Mouse (Mus musculus) lung, embryonic 14.5 days (tissue): ENCODE results near the gene Tas2r138. TPM values are rescaled to one million over a fixed set of nuclear protein-coding genes. Genes with fewer than 3 reads are reported as not detected.

Experiments used
- ATAC-seq: fragments of 200-750 bp; cut with Nextera tagmentation; 2 replicates; pipeline ENCODE4 v1.8.0; 2017; ENCODE audit warnings: mild to moderate bottlenecking, moderate TSS enrichment, moderate library complexity; ENCODE audit not compliant: insufficient read depth
- DNase-seq: peaks from one replicate; pipeline ENCODE4 v3.0.0-alpha.2; 2015
- H3K27ac ChIP-seq: fragments of 300-500 bp; sonication (generic); 2 replicates; pipeline ENCODE4 v1.5.1; 2014; ENCODE audit warnings: low read depth, mild to moderate bottlenecking, moderate library complexity
- H3K27me3 ChIP-seq: fragments of 300-500 bp; sonication (generic); 2 replicates; pipeline ENCODE4 v1.6.1; 2014; ENCODE audit warnings: low read length, control low read depth; ENCODE audit not compliant: insufficient read depth
- H3K36me3 ChIP-seq: fragments of 300-500 bp; sonication (generic); 2 replicates; pipeline ENCODE4 v1.6.1; 2014; ENCODE audit warnings: control low read depth; ENCODE audit not compliant: insufficient read depth
- H3K4me1 ChIP-seq: fragments of 300-500 bp; sonication (generic); 2 replicates; pipeline ENCODE4 v1.6.1; 2014; ENCODE audit warnings: antibody characterized with exemption, control low read depth; ENCODE audit not compliant: insufficient read depth
- H3K4me2 ChIP-seq: fragments of 300-500 bp; sonication (generic); 2 replicates; pipeline ENCODE4 v1.6.1; 2014; ENCODE audit warnings: mild to moderate bottlenecking
- H3K4me3 ChIP-seq: fragments of 300-500 bp; sonication (generic); 2 replicates; pipeline ENCODE4 v1.5.1; 2014; ENCODE audit warnings: low read depth, low read length
- H3K9ac ChIP-seq: fragments of 300-500 bp; sonication (generic); 2 replicates; pipeline ENCODE4 v1.6.1; 2014
- H3K9me3 ChIP-seq: fragments of 300-500 bp; sonication (generic); 2 replicates; pipeline ENCODE4 v1.6.1; 2016; ENCODE audit warnings: low read depth, low read length, control low read depth
- CTCF ChIP-seq: IDR thresholded peaks from 2 replicates; pipeline ENCODE4 v1.5.1; 2016; ENCODE audit warnings: antibody characterized with exemption, low read depth
- WGBS: fragments of 180-500 bp; shearing (Covaris S2); extraction: QIAGEN DNeasy Blood & Tissue Kit; methylation state at CpG from one replicate; pipeline ENCODE4 v1.1.7; 2014; 5-methylcytosine and 5-hydroxymethylcytosine counted together
- polyA plus RNA-seq: library from polyadenylated mRNA; unstranded; fragments of >200 nt; fragmentation: Nextera tagmentation; extraction: Ambion mirVana; gene quantifications from 2 replicates; pipeline ENCODE4 v1.2.1, GENCODE M21; 2014

Gene Tas2r138
- polyA plus RNA-seq: not detected in 2 replicates

DNA sequence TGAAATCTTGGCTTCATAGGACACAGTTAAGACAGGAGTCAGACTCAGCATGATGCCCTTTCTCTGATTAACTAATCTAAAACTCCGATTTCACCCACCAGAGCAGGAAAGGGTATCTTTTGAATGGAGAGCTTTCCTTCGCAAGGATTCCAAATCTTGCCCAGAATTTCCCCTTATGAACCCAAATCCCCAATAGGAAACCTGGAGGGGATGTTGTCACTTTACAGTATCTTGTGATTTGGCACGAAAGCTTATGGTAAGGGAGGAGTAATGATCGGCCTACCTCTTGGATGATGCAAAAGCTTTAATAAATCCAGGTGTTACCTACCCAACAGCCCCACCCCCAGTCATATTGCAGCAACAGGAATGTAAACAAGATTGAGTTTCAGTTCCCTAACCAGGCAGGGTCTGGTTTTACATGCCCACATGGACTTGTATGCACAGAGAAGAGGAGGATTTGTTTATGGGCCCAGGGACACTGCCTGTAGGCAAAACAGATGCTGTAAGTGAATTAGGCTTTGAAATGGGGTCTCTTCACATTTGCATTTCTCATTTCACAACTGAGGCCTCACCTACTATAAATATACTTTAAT, at the start of gene Tas2r138:
TSS of gene Tas2r138 (minus strand) at position 51 of the 593 bp plus-strand sequence.
- no peak within 1 kb of the TSS for H3K9ac ChIP-seq
- TF ChIP-seq CTCF: no peak
- H3K4me2 ChIP-seq: no peak within 1 kb of the TSS
- no peak within 1 kb of the TSS for H3K27ac ChIP-seq
- H3K27me3 ChIP-seq: no peaks in the 10 kb centered on the region
- H3K4me3 ChIP-seq: no peak within 1 kb of the TSS
- ATAC-seq: no peak
- no peaks in the 10 kb centered on the region for H3K9me3 ChIP-seq
- no peaks in the 10 kb centered on the region for H3K36me3 ChIP-seq
- WGBS: 84% methylated on average over 4 of the region's 4 CpGs
- H3K4me1 ChIP-seq: no peaks in the 10 kb centered on the region
- no peak for DNase-seq

DNA sequence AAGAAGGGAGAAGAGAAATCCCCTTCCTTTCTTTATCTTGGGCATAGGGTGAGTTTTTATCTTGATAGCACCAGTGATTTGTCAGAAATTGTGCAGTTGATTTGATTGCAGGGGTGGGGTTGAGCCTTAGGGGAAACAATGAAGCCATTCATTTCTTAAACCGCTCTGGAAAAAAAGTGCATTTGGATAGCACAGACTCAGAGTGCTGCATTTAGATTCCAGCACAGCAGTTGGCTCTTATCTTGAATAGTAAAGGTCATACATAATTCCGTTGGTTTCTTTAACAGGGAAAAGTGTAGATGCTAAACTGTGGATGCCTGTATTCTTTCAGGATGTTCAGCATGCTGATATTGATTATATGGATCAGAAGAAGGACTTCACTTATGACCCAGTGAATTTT, 47.8 kb upstream of the Tas2r138 start:
- 34% methylated on average over 2 of the region's 2 CpGs for WGBS
- H3K27ac ChIP-seq: no peak overlapping the region
- ATAC-seq: no peak
- TF ChIP-seq CTCF: no peak
- H3K4me3 ChIP-seq: no peak overlapping the region
- no peaks in the 10 kb centered on the region for H3K4me1 ChIP-seq
- H3K9me3 ChIP-seq: no peaks in the 10 kb centered on the region
- no peak overlapping the region for H3K4me2 ChIP-seq
- H3K9ac ChIP-seq: no peak overlapping the region
- H3K36me3 ChIP-seq: no peaks in the 10 kb centered on the region
- DNase-seq: no peak
- H3K27me3 ChIP-seq: no peaks in the 10 kb centered on the region

DNA sequence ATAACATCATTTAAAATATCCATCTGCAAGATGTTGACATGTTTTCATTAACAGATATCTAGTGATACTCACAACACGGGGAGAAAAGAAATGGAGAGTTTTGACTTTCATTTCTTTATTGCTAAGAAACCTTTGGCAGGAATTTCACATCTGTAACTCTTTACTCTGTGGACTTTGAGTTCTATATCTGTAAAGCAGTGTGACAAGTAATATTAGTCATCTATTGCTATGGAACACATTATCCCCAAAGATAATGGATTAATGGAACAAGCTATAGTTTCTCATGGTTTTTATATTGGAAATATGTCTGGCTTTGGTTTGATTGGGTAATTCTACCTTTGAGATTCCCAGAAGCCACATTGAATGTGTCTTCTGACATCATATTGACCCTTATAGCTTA, 37.8 kb upstream of the Tas2r138 start:
- Histone ChIP-seq H3K4me1 (no peaks in the 10 kb centered on the region), H3K9ac (no peak overlapping the region), H3K27me3 (no peaks in the 10 kb centered on the region), H3K36me3 (no peaks in the 10 kb centered on the region), H3K4me2 (no peak overlapping the region), H3K9me3 (no peaks in the 10 kb centered on the region), H3K27ac (no peak overlapping the region), H3K4me3 (no peak overlapping the region)
- WGBS: 84% methylated on average over 1 of the region's 1 CpGs
- DNase-seq (no peak), ATAC-seq (no peak)
- no peak for TF ChIP-seq CTCF

DNA sequence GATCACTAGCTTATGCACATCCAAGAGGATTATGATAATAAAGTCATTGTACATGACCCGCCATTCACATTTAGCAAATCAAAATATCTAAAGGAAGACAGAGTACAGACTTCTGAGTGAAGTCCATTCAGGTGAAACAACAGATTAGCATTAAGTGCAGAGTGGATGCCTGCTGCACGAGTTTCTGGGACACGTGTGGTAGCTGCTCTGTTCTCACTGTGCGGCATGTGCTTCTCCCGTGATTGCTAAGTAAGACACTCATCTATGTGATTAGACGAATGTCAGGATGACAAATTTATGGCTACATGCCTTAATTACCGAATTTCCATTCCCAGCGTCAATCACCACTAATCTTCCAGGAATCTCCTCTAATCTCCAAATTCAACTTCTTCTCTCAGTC, 32.6 kb upstream of the Tas2r138 start:
- H3K4me2 ChIP-seq: no peak overlapping the region
- no peak overlapping the region for H3K4me3 ChIP-seq
- no peak for TF ChIP-seq CTCF
- H3K9ac ChIP-seq: no peak overlapping the region
- H3K9me3 ChIP-seq: no peaks in the 10 kb centered on the region
- H3K27ac ChIP-seq: no peak overlapping the region
- no peak for DNase-seq
- no peaks in the 10 kb centered on the region for H3K36me3 ChIP-seq
- no peaks in the 10 kb centered on the region for H3K4me1 ChIP-seq
- 70% methylated on average over 8 of the region's 8 CpGs for WGBS
- ATAC-seq: no peak
- H3K27me3 ChIP-seq: no peaks in the 10 kb centered on the region

DNA sequence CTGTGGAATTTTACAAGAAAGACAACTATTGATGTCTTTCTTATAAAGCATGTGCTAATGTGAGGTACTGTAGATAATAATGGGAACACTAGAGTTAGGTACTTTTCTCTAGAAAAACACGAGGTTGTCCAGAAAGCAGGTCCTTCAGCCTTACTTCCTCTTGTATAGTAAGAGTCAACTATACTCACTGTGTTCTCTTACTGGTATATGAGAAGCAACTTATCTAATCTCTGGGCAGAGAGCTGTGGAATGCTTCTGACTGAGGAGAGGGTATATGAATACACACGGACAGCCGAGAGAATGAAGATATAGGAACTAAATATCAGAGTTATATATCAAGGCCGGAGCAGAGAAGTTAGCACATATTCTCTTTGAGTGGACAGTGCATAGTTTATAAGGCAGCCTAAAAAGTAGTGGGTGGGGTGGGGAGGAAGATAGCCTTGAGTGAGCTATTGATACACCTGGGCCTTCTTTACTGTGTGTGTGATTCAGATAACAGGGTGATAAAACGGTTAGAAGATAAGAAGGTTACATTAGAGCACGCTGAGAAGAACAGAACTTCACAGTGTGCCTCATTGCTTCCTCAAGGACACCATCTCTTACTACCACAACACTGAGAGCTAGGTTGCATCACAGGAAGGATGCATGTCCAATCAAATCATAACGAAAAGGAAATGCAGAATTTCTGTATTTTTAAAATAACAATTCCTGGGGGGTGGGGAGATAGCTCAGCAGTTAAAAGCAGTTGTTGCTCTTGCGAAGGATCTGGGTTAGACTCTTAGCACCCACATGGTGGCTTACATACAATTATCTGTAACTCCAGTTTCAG, 27.8 kb upstream of the Tas2r138 start:
- ATAC-seq: no peak
- no peaks in the 10 kb centered on the region for H3K9me3 ChIP-seq
- DNase-seq: no peak
- no peaks in the 10 kb centered on the region for H3K36me3 ChIP-seq
- H3K27ac ChIP-seq: no peak overlapping the region
- TF ChIP-seq CTCF: no peak
- H3K9ac ChIP-seq: no peak overlapping the region
- no peak overlapping the region for H3K4me2 ChIP-seq
- 68% methylated on average over 8 of the region's 8 CpGs for WGBS
- H3K4me3 ChIP-seq: no peak overlapping the region
- no peaks in the 10 kb centered on the region for H3K4me1 ChIP-seq
- no peaks in the 10 kb centered on the region for H3K27me3 ChIP-seq

DNA sequence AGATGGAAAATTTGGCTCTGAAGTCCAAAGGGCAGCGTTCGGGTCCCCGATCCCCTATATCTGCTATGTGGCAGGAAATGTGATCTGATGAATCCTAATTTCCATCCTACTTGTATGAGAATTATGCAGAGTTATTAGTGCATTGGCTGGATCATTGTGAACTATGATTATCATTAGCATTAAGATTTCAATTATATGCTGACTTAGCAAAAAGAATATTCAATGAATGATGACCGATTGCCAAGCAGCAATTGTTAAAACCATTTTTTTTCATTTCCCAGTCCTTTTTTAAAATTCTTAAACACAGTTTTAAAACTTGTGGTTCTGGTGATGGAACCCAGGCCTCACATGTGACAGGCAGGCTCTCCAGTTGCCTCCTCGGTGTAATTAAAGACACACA, 24.6 kb upstream of the Tas2r138 start:
- no peak overlapping the region for H3K4me2 ChIP-seq
- H3K27me3 ChIP-seq: no peaks in the 10 kb centered on the region
- ATAC-seq (no peak), DNase-seq (no peak)
- no peaks in the 10 kb centered on the region for H3K4me1 ChIP-seq
- no peaks in the 10 kb centered on the region for H3K9me3 ChIP-seq
- TF ChIP-seq CTCF: no peak
- no peak overlapping the region for H3K27ac ChIP-seq
- H3K4me3 ChIP-seq: no peak overlapping the region
- H3K9ac ChIP-seq: no peak overlapping the region
- H3K36me3 ChIP-seq: no peaks in the 10 kb centered on the region
- 89% methylated on average over 5 of the region's 5 CpGs for WGBS

DNA sequence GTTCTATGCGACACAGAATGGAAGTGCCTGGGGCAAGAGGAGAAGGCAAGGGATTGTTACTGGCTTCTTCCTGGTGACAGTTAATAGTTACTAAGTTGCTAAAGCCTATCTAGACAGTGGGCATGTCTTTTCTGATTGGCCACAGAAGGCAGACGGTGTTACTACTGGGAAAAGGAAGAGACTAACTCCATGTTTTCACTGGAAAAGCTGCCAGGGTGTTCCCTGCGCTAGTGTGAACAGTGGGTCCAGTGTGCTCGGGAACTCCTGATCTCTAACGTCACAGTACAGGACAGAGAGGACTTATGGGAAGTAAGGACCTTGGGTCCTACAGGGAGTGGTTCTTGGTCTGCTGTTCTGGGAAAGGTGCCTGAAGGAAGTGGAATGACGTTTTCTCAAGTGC, 22.4 kb upstream of the Tas2r138 start:
- WGBS: 82% methylated on average over 6 of the region's 6 CpGs
- H3K4me1 ChIP-seq: no peaks in the 10 kb centered on the region
- H3K4me2 ChIP-seq: no peak overlapping the region
- no peaks in the 10 kb centered on the region for H3K36me3 ChIP-seq
- no peak overlapping the region for H3K9ac ChIP-seq
- no peak for ATAC-seq
- H3K9me3 ChIP-seq: no peaks in the 10 kb centered on the region
- no peak overlapping the region for H3K4me3 ChIP-seq
- no peak for TF ChIP-seq CTCF
- no peaks in the 10 kb centered on the region for H3K27me3 ChIP-seq
- DNase-seq: no peak
- no peak overlapping the region for H3K27ac ChIP-seq
